Mouse (Mus musculus): ENCODE data around the gene Kat2a. TPM values are rescaled to one million over a fixed set of nuclear protein-coding genes. Genes with fewer than 3 reads are reported as not detected.
"Not testable (repeated sequence)": the region's sequence is repeated elsewhere in the genome, so short reads cannot be mapped to it uniquely, and the experiment has no call there.

The Kat2a gene
- total RNA-seq, 2 experiments from 2014 or later = 6.0 to 6.6 TPM

- ATAC-seq (replicated peaks; ENCODE audit: low FRiP score, poor library complexity, severe bottlenecking) = no peak
These were observed 26.9 kb downstream of the Kat2a start for GRCm38 (mm10) chr11:100685371-100685770.

DNA sequence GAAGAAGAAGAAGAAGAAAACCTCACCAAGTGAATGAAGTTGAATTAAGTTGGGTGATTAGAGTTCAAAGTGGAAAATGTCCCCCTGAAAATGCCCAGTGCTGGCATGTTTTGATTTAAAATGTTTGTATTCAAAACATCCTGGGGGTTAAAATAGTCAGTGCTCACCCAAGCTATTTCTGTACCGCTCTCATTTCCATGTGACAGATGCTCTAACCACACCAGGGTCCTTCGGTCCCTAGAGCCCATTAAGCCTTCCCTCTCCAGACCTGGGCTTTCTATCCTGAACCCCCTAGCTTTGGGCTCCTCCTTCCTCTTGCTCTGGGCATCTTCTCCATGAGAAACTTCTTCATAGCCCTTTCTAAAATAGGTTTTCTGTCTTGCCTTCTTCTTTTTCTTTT is 28.2 kb downstream of the Kat2a start:
- no peak for ATAC-seq (replicated peaks; ENCODE audit: low FRiP score, poor library complexity, severe bottlenecking)

DNA sequence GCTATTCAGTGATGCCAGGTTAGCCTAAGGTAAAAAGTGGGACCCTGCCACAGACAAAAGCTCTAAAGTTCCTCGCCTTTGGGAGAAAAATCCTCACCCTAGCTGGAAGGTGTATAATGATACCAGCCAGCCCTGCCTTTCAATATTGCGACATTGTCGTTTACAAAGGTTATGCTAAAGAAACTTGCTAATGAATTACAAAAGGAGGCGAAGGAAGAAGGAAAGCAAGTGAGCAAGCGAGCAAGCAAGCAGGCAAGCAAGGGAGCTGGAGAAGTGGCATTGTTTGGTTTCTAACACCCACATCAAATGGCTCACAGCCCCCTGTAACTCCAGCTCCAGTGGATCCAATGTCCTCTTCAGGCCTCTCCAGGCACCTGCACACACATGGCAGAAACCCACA is 29.7 kb downstream of the Kat2a start:
- no peak for ATAC-seq (replicated peaks; ENCODE audit: low FRiP score, poor library complexity, severe bottlenecking)

GRCm38 (mm10) chr11:100681826-100682225 is 30.4 kb downstream of the Kat2a start:
- no peak for ATAC-seq (replicated peaks; ENCODE audit: low FRiP score, poor library complexity, severe bottlenecking)

DNA sequence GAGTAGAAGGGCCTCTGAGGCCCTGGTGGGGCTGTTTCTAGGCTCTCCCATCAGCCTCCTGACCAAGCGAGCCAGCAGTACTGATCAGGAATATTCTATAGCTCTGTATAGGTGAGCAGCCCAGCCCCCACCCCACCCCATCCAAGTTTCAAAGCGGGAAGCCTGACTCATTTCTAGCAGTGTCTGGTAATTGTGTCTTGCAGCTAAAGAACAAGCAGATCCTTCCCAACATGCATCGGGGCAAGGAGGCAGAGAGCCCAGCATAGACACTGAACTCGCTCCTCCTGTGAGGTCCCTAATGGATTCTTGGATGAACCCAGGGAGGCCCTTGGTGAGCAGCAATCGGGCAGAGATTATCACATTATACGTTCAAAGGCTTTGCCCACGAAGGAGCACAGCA is 34.5 kb downstream of the Kat2a start:
- no peak for ATAC-seq (replicated peaks; ENCODE audit: low FRiP score, poor library complexity, severe bottlenecking)

- ATAC-seq (replicated peaks; ENCODE audit: low FRiP score, poor library complexity, severe bottlenecking) = 0 out of 2 replicates have a peak, but pooled peaks have one; percentile 19
These were observed 39.1 kb downstream of the Kat2a start for GRCm38 (mm10) chr11:100673169-100673568.

DNA sequence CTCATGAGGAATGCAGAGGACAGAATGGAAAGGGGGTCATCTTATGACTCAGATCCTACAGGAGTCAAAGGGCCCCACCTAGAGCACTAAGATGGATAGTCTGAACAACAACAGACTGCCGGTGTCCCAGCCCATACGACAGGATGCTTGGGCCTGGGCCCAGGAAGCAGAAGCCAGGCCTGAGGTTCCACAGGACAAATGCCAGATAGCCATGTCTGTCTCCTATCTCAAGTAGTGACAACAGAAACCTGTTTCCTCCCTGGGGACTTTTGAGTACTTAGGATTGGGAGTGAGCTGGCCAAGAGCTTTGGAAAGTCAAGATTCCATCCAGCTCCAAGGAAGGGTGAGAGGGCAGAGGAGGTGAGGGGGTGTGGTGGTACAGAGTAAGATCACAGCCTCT is 40.3 kb downstream of the Kat2a start:
- ATAC-seq (replicated peaks; ENCODE audit: low FRiP score, poor library complexity, severe bottlenecking) = no peak

GRCm38 (mm10) chr11:100671049-100671448 is 41.2 kb downstream of the Kat2a start:
- no peak for ATAC-seq (replicated peaks; ENCODE audit: low FRiP score, poor library complexity, severe bottlenecking)

DNA sequence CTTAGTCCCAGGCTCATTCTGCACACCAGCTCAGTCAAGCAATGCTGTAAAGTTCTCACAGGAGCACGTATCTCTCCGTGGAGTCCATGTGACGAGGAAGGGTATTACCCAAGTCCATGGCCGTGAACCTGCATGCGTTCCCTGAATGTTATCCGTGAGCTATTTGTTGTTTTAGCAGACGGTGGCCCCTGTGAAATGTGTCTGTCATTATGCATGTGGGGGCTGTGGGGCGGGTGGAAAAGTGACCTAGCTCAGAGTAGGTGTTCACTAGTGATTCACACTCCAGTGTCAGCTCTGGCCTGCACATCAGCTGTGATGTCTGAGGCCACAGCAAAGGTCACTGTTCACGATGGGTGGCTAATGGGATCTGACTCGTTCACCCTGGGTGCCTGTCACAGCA is 52.5 kb downstream of the Kat2a start:
- no peak for ATAC-seq (replicated peaks; ENCODE audit: low FRiP score, poor library complexity, severe bottlenecking)

DNA sequence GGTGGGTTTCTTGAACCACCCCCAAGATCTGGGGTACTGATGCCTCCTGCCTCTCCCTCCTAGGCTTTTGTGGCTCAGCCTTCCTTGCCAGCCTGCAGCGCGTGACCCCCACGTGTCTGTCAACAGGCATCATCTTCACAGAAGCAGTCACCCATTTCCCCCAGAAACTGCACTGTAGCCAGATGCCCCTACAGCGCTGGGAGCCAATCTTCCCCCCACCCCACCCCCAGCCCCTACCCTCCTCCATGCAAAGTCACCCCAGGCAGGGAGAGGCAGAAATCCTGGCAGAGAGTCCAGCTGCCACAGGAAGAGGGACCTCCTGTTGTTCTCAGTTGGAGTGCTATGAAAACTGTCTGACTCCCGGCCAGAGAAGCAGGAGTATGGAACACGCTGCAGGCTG is 55.8 kb downstream of the Kat2a start:
- ATAC-seq (replicated peaks; ENCODE audit: low FRiP score, poor library complexity, severe bottlenecking) = no peak

- ATAC-seq (replicated peaks; ENCODE audit: low FRiP score, poor library complexity, severe bottlenecking) = not testable (repeated sequence)
These were observed 56.7 kb downstream of the Kat2a start for GRCm38 (mm10) chr11:100655589-100655988.

Other genes with a start within 250 kb of the Kat2a start
- gene Klhl11, start 239.7 kb downstream of the Kat2a start, total RNA-seq (2015; ENCODE audit: low replicate concordance) = 2.3 and 3.7 TPM in 2 replicates
- 5.3 and 7.2 TPM in 2 replicates for gene Klhl11, start 239.7 kb downstream of the Kat2a start, total RNA-seq (2017; ENCODE audit: low replicate concordance)
- 29.0 and 34.4 TPM in 2 replicates for gene Acly, start 184.5 kb downstream of the Kat2a start, total RNA-seq (2015; ENCODE audit: low replicate concordance)
- gene Acly, start 184.5 kb downstream of the Kat2a start, total RNA-seq (2017; ENCODE audit: low replicate concordance) = 16.2 and 28.4 TPM in 2 replicates
- gene Ttc25, start 166.9 kb downstream of the Kat2a start, total RNA-seq (2015; ENCODE audit: low replicate concordance) = not detected in 2 replicates
- gene Ttc25, start 166.9 kb downstream of the Kat2a start, total RNA-seq (2017; ENCODE audit: low replicate concordance) = not detected in 2 replicates
- gene Cnp, start 137.6 kb downstream of the Kat2a start, total RNA-seq (2015; ENCODE audit: low replicate concordance) = 1.5 and 1.9 TPM in 2 replicates
- 4.3 and 4.5 TPM in 2 replicates for gene Cnp, start 137.6 kb downstream of the Kat2a start, total RNA-seq (2017; ENCODE audit: low replicate concordance)
- 10.2 and 18.2 TPM in 2 replicates for gene Nkiras2, start 93.2 kb downstream of the Kat2a start, total RNA-seq (2015; ENCODE audit: low replicate concordance)
- gene Nkiras2, start 93.2 kb downstream of the Kat2a start, total RNA-seq (2017; ENCODE audit: low replicate concordance) = 7.3 and 11.2 TPM in 2 replicates
- 31.8 and 31.9 TPM in 2 replicates for gene Dnajc7, start 92.3 kb downstream of the Kat2a start, total RNA-seq (2015; ENCODE audit: low replicate concordance)
- 25.8 and 50.7 TPM in 2 replicates for gene Dnajc7, start 92.3 kb downstream of the Kat2a start, total RNA-seq (2017; ENCODE audit: low replicate concordance)
- gene Zfp385c, start 20.0 kb downstream of the Kat2a start, total RNA-seq (2015; ENCODE audit: low replicate concordance) = 0.63 TPM in 1 of 2 replicates, not detected in the other
- not detected in 2 replicates for gene Zfp385c, start 20.0 kb downstream of the Kat2a start, total RNA-seq (2017; ENCODE audit: low replicate concordance)
- 8.4 and 14.0 TPM in 2 replicates for gene Dhx58, start 8.2 kb downstream of the Kat2a start, total RNA-seq (2015; ENCODE audit: low replicate concordance)
- gene Dhx58, start 8.2 kb downstream of the Kat2a start, total RNA-seq (2017; ENCODE audit: low replicate concordance) = 8.8 and 22.0 TPM in 2 replicates
- gene Hspb9, start 1.4 kb upstream of the Kat2a start, total RNA-seq (2015; ENCODE audit: low replicate concordance) = not detected in 2 replicates
- not detected in 2 replicates for gene Hspb9, start 1.4 kb upstream of the Kat2a start, total RNA-seq (2017; ENCODE audit: low replicate concordance)
- 61.4 and 79.7 TPM in 2 replicates for gene Rab5c, start 25.8 kb upstream of the Kat2a start, total RNA-seq (2015; ENCODE audit: low replicate concordance)
- gene Rab5c, start 25.8 kb upstream of the Kat2a start, total RNA-seq (2017; ENCODE audit: low replicate concordance) = 52.2 and 70.8 TPM in 2 replicates
- gene Kcnh4, start 47.5 kb upstream of the Kat2a start, total RNA-seq (2015; ENCODE audit: low replicate concordance) = not detected in 2 replicates
- gene Kcnh4, start 47.5 kb upstream of the Kat2a start, total RNA-seq (2017; ENCODE audit: low replicate concordance) = not detected in 2 replicates
- gene Hcrt, start 50.5 kb upstream of the Kat2a start, total RNA-seq (2015; ENCODE audit: low replicate concordance) = not detected in 2 replicates
- not detected in 2 replicates for gene Hcrt, start 50.5 kb upstream of the Kat2a start, total RNA-seq (2017; ENCODE audit: low replicate concordance)
- gene Ghdc, start 58.5 kb upstream of the Kat2a start, total RNA-seq (2015; ENCODE audit: low replicate concordance) = 1.5 and 1.7 TPM in 2 replicates
- gene Ghdc, start 58.5 kb upstream of the Kat2a start, total RNA-seq (2017; ENCODE audit: low replicate concordance) = 1.4 and 2.3 TPM in 2 replicates
- 6.9 and 14.8 TPM in 2 replicates for gene Stat5b, start 138.3 kb upstream of the Kat2a start, total RNA-seq (2015; ENCODE audit: low replicate concordance)
- gene Stat5b, start 138.3 kb upstream of the Kat2a start, total RNA-seq (2017; ENCODE audit: low replicate concordance) = 6.7 and 10.3 TPM in 2 replicates
- 4.8 and 7.3 TPM in 2 replicates for gene Stat5a, start 146.9 kb upstream of the Kat2a start, total RNA-seq (2015; ENCODE audit: low replicate concordance)
- gene Stat5a, start 146.9 kb upstream of the Kat2a start, total RNA-seq (2017; ENCODE audit: low replicate concordance) = 5.7 and 6.5 TPM in 2 replicates
- gene Stat3, start 227.1 kb upstream of the Kat2a start, total RNA-seq (2015; ENCODE audit: low replicate concordance) = 16.7 and 43.4 TPM in 2 replicates
- 37.8 and 51.4 TPM in 2 replicates for gene Stat3, start 227.1 kb upstream of the Kat2a start, total RNA-seq (2017; ENCODE audit: low replicate concordance)